Mouse (Mus musculus): ENCODE results near the gene 2310033P09Rik. TPM values are rescaled to one million over a fixed set of nuclear protein-coding genes. Genes with fewer than 3 reads are reported as not detected.

The 2310033P09Rik gene
- polyA plus RNA-seq, 2 experiments: 16.2 to 23.6 TPM

DNA sequence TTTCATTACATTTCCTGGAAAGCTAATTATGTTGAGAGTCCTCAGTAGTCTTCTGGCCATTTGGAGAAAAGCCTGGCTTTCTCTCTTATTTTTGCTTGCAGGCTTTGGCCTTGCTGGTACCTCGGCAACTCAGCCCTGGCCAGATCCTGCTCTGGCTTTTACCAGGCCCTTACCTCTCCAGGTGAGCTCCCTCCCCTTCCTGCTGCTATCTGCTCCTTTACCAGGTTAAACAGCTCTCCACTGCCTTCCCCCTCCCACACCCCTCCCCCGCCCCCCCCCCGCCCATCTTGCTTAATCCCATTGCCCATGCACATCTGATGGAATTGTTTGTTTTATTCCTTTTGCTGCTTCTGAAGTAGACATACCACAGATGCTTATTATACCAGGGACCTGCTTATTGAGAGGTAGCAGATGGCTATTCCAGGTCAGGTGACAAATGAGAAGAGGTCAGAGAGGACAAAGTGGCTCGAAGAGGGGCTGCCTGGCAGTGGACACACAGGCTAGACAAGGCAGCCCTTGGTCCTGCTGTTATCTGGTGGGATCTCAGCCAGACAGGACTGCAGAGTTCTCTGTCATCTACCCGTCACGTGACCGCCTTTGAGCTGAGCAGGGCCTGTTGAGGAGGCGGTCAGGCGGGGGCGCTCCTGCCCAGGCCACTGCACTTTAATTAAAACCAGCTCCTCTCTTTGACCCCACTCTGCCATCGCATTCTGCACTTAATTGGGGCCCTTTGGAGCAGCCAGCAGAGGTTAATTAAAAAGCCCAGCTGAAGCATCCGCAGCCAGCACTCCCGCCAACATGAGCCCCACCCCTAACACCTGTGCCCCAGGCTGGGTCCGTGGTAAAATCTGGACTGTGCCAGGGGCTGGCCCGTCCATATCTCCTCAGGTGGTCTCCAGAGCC lies 30.7 kb downstream of the 2310033P09Rik start:
- no peaks in the 10 kb centered on the region for H3K4me1 ChIP-seq (replicated peaks; ENCODE audit: control insufficient read depth in 2 of 2, insufficient read depth in 2 of 2, low read length in 1 of 2)

DNA sequence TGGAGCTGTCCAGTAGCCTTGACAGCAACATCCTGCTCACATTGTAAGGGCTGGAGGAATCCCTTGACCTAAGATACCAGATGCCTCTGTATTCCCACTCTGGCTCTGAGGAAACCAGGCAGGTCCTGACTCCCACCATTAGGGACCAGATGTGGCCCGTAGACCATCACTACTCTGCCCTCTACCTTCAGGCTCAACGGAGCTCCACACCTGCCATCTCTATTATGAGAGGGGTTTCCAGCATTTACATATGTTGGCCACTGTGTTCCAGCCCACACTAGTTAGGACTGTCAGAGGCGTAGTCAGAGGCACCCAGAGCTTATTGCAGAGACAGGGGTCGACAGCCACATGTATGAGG lies 31.3 kb downstream of the 2310033P09Rik start:
- DNase-seq (ENCODE audit: low read depth in 3 of 3, low spot score in 3 of 3) (no peak), ATAC-seq (ENCODE audit: insufficient read depth) (no peak)
- H3K9ac ChIP-seq (replicated peaks): no peak overlapping the region
- H3K4me3 ChIP-seq (ENCODE audit: insufficient read depth in 1 of 2, low read depth in 2 of 2, low read length in 2 of 2): no peak overlapping the region
- H3K36me3 ChIP-seq (replicated peaks; ENCODE audit: control insufficient read depth, insufficient read depth, low read depth): no peaks in the 10 kb centered on the region
- H3K4me2 ChIP-seq (ENCODE audit: low read depth): no peak overlapping the region
- no peak for TF ChIP-seq CTCF (IDR thresholded peaks at IDR 0.05; ENCODE audit: low read depth)
- no peak for TF ChIP-seq EP300 (IDR thresholded peaks at IDR 0.05; ENCODE audit: low read depth)
- H3K9me3 ChIP-seq (ENCODE audit: control insufficient read depth, low read length): no peaks in the 10 kb centered on the region
- H3K27ac ChIP-seq: no peak overlapping the region
- 47% methylated on average over 4 of the region's 4 CpGs for WGBS (ENCODE audit: insufficient replicate concordance)
- peaks cover 24% of the 10 kb centered on the region for H3K27me3 ChIP-seq (ENCODE audit: control insufficient read depth, insufficient read depth, low read length)
- no peaks in the 10 kb centered on the region for H3K4me1 ChIP-seq (replicated peaks; ENCODE audit: control insufficient read depth in 2 of 2, insufficient read depth in 2 of 2, low read length in 1 of 2)

More for the DNA sequence above, 30.7 kb downstream of the 2310033P09Rik start:
- Histone ChIP-seq H3K9ac (replicated peaks) (no peak overlapping the region), H3K4me2 (ENCODE audit: low read depth) (no peak overlapping the region), H3K27me3 (ENCODE audit: control insufficient read depth, insufficient read depth, low read length) (peaks cover 22% of the 10 kb centered on the region), H3K36me3 (replicated peaks; ENCODE audit: control insufficient read depth, insufficient read depth, low read depth) (no peaks in the 10 kb centered on the region), H3K4me3 (ENCODE audit: insufficient read depth in 1 of 2, low read depth in 2 of 2, low read length in 2 of 2) (no peak overlapping the region), H3K27ac (no peak overlapping the region), H3K9me3 (ENCODE audit: control insufficient read depth, low read length) (no peaks in the 10 kb centered on the region)
- DNase-seq (ENCODE audit: low read depth in 3 of 3, low spot score in 3 of 3) (peak in 1 of 3 experiments; percentile 50), ATAC-seq (ENCODE audit: insufficient read depth) (peak; percentile 70)
- peak; percentile 84 for TF ChIP-seq CTCF (IDR thresholded peaks at IDR 0.05; ENCODE audit: low read depth)
- no peak for TF ChIP-seq EP300 (IDR thresholded peaks at IDR 0.05; ENCODE audit: low read depth)
- 4% methylated on average over 14 of the region's 15 CpGs for WGBS (ENCODE audit: insufficient replicate concordance)

DNA sequence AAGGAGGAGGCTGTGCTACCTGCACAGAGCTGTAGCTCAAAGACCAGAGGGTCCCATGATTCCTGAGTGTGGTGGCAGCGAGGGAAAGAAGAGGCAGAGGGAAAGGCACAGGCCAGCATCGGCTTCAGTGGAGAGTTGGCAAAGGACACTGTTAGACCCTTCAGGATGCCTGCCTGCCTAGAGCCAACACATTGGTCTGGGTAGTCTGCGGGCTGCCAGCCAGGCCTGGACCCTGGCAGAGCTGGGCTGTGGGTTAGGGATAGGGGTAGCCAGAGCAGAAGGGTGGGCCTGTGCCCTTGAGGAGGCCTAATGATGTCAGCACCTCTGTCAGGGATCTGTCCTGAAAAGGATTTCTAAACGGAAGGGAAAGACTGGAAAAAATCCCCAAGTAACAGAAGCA lies 31.7 kb downstream of the 2310033P09Rik start:
- DNase-seq (ENCODE audit: low read depth in 3 of 3, low spot score in 3 of 3): no peak
- TF ChIP-seq EP300 (IDR thresholded peaks at IDR 0.05; ENCODE audit: low read depth) (no peak), CTCF (IDR thresholded peaks at IDR 0.05; ENCODE audit: low read depth) (no peak)
- 65% methylated on average over 4 of the region's 4 CpGs for WGBS (ENCODE audit: insufficient replicate concordance)

DNA sequence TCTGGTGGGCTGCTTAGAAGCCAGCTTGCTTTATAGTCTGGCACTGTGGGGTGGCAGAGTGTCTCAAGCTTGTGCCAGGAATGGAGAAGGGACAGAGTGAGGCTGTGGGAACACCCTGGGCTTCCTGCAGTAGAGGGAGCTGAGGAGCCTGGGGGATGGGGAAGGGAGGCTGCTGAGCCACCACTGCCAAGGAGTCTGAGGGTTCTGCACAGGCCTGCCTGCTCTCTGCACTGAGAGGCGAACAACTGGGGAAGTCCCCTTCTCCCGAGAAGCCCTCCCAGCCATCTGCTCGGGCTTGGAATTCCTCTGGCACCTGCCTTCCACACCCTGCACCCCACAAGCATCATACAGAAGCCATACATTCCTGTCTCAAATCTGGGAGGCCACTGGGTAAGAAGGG lies 33.7 kb downstream of the 2310033P09Rik start:
- no peaks in the 10 kb centered on the region for H3K36me3 ChIP-seq (replicated peaks; ENCODE audit: control insufficient read depth, insufficient read depth, low read depth)
- no peaks in the 10 kb centered on the region for H3K9me3 ChIP-seq (ENCODE audit: control insufficient read depth, low read length)
- no peaks in the 10 kb centered on the region for H3K4me1 ChIP-seq (replicated peaks; ENCODE audit: control insufficient read depth in 2 of 2, insufficient read depth in 2 of 2, low read length in 1 of 2)
- ATAC-seq (ENCODE audit: insufficient read depth) (no peak), DNase-seq (ENCODE audit: low read depth in 3 of 3, low spot score in 3 of 3) (no peak)
- peaks cover 24% of the 10 kb centered on the region for H3K27me3 ChIP-seq (ENCODE audit: control insufficient read depth, insufficient read depth, low read length)
- TF ChIP-seq CTCF (IDR thresholded peaks at IDR 0.05; ENCODE audit: low read depth): no peak
- TF ChIP-seq EP300 (IDR thresholded peaks at IDR 0.05; ENCODE audit: low read depth): no peak
- no peak overlapping the region for H3K4me2 ChIP-seq (ENCODE audit: low read depth)
- no peak overlapping the region for H3K9ac ChIP-seq (replicated peaks)
- WGBS (ENCODE audit: insufficient replicate concordance): 19% methylated on average over 3 of the region's 3 CpGs
- H3K4me3 ChIP-seq (ENCODE audit: insufficient read depth in 1 of 2, low read depth in 2 of 2, low read length in 2 of 2): no peak overlapping the region
- H3K27ac ChIP-seq: no peak overlapping the region

More for the DNA sequence above, 31.7 kb downstream of the 2310033P09Rik start:
- Histone ChIP-seq H3K4me3 (ENCODE audit: insufficient read depth in 1 of 2, low read depth in 2 of 2, low read length in 2 of 2) (no peak overlapping the region), H3K4me2 (ENCODE audit: low read depth) (no peak overlapping the region), H3K27ac (no peak overlapping the region), H3K36me3 (replicated peaks; ENCODE audit: control insufficient read depth, insufficient read depth, low read depth) (no peaks in the 10 kb centered on the region), H3K9ac (replicated peaks) (no peak overlapping the region), H3K9me3 (ENCODE audit: control insufficient read depth, low read length) (no peaks in the 10 kb centered on the region), H3K4me1 (replicated peaks; ENCODE audit: control insufficient read depth in 2 of 2, insufficient read depth in 2 of 2, low read length in 1 of 2) (no peaks in the 10 kb centered on the region), H3K27me3 (ENCODE audit: control insufficient read depth, insufficient read depth, low read length) (peaks cover 24% of the 10 kb centered on the region)
- ATAC-seq (ENCODE audit: insufficient read depth): no peak

DNA sequence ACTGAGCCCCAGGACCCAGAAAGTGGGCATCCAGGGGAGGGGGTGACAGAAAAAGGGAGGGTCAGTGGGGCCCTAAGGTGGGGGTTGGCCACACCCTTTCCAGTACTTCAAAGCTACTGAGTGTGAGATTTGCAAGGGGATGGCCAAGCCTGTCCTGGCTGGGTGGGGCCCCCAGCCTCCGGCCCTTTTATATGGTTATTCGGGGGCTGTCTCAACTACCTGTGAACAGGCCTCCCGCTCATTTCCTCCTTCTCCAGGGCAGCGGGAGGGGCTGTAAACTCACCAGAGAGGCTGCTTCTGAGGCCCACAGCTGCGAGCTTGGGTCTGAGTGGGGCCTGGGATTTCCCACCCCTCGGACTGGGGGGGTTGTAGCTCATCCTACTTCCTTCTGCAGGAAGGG lies 35.7 kb downstream of the 2310033P09Rik start:
- Histone ChIP-seq H3K4me2 (ENCODE audit: low read depth) (no peak overlapping the region), H3K27ac (no peak overlapping the region), H3K4me1 (replicated peaks; ENCODE audit: control insufficient read depth in 2 of 2, insufficient read depth in 2 of 2, low read length in 1 of 2) (no peaks in the 10 kb centered on the region), H3K9ac (replicated peaks) (no peak overlapping the region), H3K36me3 (replicated peaks; ENCODE audit: control insufficient read depth, insufficient read depth, low read depth) (no peaks in the 10 kb centered on the region), H3K27me3 (ENCODE audit: control insufficient read depth, insufficient read depth, low read length) (peaks cover 40% of the 10 kb centered on the region), H3K4me3 (ENCODE audit: insufficient read depth in 1 of 2, low read depth in 2 of 2, low read length in 2 of 2) (no peak overlapping the region), H3K9me3 (ENCODE audit: control insufficient read depth, low read length) (no peaks in the 10 kb centered on the region)
- TF ChIP-seq EP300 (IDR thresholded peaks at IDR 0.05; ENCODE audit: low read depth) (no peak), CTCF (IDR thresholded peaks at IDR 0.05; ENCODE audit: low read depth) (no peak)
- 23% methylated on average over 6 of the region's 6 CpGs for whole genome bisulfite sequencing (ENCODE audit: insufficient replicate concordance)
- DNase-seq (ENCODE audit: low read depth in 3 of 3, low spot score in 3 of 3) (no peak), ATAC-seq (ENCODE audit: insufficient read depth) (no peak)

Data from liver, embryonic 14.5 days (tissue).